Mouse (Mus musculus) lung, postnatal 36 days (tissue): ENCODE measurements around the gene Agrp.
"Not testable (repeated sequence)": the region's sequence is repeated elsewhere in the genome, so short reads cannot be mapped to it uniquely, and the experiment has no call there.

ENCODE experiments used
- DNase-seq: peaks from one replicate; pipeline ENCODE4 v3.0.0; 2022; ENCODE audit warnings: mixed read lengths

The Agrp gene

DNA sequence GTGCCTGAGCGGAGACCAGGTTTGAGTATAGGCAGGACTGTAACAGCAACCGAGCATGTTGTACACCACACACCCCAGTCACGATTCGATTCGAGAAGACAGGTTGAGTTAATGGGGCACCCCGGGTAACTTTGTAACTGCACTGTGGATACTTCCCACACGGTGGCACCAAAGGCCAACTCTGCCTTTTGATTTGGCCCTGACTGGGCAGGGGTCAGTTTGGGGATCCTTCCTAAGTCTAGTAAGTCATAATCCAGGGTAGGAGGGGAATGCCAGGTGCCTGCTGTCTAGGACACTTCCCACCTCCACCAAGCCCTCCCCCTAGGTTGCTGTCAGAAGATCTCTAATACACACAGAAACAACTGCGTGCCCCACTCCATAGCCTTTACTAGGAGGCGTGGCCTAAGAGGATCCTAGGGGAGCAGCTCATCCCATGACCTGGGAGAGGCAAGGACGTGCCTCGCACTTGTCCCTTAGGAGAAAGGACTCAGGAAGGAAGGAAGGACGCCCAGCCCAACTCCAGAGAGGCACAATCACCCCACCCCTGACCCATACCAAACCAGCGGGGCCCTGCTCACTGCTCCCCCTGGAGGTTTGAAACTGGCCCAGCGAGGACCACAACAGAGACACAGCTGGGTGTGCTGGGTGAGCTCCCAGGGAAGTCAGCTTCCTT lies 40.7 kb downstream of the Agrp start:
- peak; percentile 94 for DNase-seq

DNA sequence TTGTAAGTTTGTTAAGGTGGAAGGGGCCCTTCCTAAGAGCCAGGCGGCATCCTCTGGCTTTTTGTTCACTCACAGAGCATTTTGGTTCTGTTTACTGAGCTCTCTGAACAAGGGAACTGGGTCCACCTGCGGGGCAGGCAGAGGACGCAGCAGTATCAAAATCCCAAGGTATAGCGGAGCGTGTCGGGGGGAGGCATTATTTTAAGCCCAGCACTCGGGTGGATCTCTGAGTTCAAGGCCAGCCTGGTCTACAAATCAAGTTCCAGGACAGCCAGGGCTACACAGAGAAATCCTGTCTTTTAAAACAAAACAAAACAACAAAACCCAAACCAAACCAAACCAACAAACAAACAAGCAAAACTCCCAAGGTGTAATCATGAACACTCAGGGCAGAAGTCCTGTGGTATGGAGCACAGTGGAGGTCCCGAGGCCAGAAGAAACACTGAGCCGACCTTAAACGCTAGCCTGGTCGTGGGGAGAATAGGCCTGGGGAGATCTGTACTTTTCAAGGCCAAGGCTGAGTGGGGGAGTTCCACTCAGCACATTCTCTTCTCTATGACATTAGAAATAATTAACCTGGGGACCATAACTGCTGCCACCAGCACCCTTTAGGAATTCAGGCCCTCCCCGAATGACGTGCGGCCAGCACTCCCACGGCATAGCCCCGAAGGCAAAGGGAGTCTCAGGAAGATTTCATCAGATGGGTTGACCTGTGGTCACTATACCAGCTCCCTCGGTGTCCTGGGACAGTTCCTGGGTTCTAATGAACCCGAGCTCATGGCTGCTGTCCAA lies 42.5 kb downstream of the Agrp start:
- no peak for DNase-seq

DNA sequence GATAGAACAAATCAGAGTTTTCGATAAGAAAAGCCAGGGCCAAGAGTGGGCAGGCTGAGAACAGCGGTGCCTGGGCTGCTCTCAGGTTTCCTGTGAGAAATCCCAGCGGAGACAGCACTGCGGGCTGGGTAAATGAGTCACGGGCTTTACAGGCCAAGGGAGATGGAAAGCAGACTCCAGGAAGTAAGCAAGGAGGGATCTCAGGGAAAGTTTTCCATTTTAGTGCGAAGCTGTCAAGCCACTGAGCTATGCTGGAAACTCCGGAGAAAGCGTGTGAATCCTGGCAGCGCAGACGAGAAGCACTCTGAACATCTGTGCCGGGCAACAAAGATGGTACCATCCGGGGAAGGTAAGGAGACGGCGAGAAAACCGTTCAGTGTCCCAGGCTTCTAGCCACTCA lies 43.3 kb downstream of the Agrp start:
- DNase-seq, result no peak

DNA sequence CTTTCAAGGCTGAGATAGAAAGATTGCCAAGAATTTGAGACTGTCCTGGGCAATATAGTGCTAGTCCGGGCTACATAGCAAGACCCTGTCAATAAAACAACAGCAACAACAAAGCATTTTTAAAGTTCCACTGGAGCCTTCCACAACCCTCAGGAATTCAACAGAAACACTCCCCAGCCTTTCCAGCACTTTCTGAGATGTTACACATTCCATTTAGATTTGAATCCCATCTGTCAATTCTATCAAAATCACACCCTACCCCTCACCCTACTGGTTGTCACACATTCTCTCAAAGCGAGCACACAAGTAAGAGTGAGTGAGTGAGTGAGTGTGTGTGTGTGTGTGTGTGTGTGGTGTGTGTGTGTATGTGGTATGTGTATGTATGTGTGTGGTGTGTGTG lies 44.8 kb downstream of the Agrp start:
- no peak for DNase-seq

DNA sequence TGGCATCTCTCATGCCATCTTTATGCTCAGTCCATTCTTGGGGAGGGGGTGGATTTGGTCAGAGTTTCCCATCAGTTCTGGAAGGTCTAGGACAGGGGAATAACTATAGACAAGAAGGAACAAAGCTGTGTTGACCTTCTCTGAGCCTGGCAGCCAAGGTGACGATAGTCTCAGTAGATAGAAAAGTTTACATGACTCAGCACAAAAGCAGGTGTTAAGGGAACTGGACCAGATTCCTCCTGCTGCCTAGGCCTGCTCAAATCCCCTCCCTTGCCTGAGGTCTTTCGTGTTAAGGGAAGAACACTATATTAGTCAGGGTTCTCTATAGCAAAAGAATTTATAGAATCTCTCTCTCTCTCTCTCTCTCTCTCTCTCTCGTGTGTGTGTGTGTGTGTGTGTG lies 57.5 kb downstream of the Agrp start:
- DNase-seq, result no peak

DNA sequence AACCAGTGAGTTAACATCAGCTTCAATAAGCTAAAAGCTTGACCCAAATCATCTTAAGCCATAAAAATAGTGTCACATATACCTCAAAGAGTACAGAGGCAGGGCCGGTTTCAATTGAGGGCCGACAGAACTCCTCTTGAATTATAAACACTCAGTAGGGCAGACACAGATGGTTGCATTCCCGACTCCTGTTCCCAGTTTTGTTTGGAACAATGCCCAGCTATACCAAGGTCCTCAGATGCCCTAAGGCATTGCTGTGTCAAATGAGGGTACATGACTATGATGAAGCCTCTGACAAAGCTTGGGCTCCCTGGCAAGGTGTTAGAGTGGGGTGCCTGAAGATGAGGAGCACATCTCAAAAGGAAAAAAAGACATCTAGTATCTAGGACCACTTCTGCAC lies 61.7 kb downstream of the Agrp start:
- DNase-seq, result no peak

DNA sequence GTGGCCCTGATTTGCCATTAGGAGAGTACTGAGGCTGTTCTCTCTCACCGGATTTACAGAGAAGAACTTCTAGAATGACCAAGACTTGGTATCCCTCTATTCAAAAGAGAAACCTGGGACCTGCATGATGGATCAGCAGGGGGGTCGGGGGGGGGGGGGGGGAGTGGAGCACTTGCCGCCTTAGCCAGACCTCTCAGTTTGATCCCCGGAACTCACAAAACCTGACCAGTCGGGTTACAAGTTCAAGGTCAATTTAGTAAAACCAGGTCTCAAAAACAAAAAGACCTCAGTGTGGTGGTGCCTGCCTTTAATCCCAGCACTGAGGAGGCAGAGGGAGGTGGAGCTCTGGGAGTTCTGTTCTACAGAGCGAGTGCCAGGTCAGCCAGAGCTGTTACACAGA lies 62.5 kb downstream of the Agrp start:
- no peak for DNase-seq

DNA sequence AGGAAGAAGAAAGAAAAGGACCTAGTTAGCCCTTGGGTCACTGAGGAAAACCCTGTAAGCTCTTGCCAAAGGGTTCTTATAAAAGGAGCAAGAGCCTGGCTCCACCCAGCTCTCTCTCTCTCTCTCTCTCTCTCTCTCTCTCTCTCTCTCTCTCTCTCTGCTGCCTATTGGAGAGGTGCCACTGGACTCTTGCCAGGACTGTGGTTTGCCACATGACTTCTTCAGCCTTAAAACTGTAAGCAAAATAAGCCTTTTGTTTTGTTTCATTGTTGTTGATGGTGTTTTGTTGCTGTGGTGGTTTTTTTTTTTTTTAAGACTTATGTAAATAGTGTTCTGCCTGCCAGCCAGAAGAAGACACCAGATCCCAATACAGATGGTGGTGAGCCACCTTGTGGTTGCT lies 63.8 kb downstream of the Agrp start:
- peak; percentile 71 for DNase-seq

DNA sequence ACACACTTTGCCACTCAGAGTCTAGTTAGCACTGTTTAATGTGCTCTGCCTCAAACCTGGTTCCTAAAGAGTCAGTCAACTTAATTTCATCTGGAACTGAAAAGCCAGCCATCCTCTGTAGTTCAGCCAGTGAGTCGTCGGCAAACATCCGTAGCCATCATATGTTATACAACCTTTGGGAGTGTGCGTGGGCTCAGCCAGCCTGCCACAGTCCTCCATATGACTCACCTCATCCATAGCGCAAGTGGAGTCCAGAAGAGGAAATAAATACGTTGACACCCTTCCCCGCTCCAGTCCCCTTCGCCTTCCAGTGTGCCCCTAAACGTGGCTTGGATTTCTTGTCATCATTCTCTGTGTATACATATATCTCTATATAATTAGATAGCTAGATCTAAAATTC lies 65.4 kb downstream of the Agrp start:
- no peak for DNase-seq

DNA sequence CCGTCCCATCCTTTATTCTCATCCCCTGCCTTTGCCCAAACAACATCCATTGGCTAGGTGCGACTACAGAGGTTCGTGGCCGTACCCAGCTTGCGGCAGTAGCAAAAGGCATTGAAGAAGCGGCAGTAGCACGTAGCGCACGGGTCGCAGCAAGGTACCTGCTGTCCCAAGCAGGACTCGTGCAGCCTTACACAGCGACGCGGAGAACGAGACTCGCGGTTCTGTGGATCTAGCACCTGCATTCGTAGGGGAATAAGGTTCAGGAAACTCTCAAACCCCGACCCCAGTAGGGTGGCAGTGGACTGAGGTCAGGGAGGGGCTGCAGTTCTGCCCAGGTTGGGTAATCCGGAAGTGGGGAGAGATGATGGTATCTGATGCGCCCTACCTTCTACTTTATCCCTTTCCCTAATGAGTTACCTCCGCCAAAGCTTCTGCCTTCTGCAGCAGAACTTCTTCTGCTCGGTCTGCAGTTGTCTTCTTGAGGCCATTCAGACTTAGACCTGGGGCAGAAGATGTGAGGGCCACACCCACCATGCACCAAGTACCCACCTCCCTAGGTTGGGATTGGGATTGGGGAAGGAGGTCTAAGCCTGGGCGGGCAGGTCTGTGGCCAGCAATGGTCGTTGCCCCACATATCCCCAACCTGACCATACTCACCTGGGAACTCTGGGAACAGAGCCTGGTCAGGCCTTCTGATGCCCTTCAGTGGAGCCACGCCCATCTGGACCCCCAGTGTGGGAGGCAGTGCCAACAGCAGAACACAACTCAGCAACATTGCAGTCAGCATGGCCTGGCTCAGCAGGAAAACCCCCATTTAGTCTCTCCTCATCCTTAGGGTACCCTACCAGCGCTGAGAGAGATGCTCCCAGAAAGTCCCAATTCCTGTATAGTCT lies 70.2 kb downstream of the Agrp start:
- DNase-seq, result no peak

DNA sequence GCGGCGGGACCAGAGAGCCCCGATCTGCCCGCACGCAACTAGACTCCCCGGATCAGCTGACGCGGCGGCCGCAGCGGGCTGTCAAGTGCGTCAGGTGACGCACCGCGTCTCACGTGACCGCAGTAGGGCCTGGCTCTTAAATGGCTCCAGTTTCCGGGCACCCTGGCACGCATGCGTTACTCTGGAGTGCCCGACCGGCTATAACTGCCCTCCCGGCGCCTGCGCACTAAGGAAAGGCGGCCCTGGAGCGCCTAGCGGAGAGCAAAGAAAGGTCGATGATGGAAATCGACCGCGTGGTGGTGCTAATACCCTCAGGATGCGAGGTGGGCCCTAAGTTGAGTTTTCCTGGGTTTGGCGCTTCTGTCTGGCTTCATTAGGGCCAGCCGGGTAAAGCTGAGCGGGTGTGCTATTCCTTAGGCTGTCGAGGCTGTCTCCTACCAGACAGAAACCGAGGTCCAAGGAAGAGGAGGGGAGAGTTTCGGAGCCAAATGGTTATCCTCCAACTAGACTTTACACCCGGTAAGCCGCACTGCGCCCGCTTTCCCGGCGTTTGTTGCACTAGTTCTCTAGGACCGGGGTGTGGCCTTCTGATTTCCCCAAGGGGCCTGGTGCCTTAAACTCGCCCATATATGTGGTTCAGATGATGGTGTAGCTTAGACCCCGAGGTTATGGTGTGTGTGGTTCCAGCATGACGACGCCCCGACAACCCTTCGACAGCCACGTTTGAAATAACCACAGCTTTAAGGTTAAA lies 71.1 kb downstream of the Agrp start, which contains the start of gene Atp6v0d1:
Atp6v0d1 (minus strand) TSS at position 96 of the 751 bp plus-strand sequence.
- DNase-seq, result peak; percentile 100

DNA sequence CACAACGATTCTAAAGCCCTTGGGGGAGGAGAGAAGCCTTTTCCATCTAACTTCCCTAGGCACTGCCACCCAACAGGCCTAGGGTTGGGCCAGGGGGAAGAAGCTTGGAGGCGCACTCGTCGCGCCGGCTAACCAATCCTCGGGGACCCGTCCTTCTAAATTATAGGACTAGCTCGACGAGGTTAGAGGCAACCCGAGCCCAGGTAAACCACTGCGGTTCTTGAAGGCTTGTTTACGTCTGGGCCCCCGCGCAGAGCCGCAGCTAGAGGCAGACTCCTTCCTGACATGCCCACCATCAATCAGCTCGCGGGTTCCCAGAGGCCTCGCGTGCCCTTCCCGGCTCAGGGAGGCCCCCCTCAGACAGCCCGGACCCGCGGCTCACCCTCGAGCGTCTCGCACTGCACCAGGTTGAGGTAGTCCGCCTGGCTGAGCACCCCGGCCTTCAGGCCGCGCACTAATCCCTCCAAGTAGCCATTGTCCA lies 71.8 kb downstream of the Agrp start:
- peak; percentile 41 for DNase-seq

DNA sequence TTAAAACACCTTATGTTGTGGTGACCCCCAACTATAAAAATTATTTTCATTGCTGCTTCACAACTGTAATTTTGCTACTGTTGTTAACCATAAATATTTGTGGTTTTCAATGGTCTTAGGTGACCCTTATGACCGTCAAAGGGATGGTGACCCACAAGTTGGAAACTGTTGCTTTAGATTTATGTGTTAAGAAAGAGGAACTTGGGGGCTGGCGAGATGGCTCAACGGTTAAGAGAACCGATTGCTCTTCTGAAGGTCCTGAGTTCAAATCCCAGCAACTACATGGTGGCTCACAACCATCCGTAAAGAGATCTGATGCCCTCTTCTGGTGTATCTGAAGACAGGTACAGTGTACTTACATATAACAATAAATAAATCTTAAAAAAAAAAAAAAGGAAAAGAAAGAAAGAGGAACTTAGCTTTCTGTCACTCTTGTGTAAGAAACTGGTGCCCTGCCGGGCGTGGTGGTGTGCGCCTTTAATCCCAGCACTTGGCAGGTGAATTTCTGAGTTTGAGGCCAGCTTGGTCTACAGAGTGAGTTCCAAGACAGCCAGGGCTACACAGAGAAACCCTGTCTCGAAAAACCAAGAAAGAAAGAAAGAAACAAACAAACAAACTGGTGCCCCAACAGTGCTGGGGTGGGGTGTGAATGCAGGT lies 72.5 kb downstream of the Agrp start:
- DNase-seq, result not testable (repeated sequence)

DNA sequence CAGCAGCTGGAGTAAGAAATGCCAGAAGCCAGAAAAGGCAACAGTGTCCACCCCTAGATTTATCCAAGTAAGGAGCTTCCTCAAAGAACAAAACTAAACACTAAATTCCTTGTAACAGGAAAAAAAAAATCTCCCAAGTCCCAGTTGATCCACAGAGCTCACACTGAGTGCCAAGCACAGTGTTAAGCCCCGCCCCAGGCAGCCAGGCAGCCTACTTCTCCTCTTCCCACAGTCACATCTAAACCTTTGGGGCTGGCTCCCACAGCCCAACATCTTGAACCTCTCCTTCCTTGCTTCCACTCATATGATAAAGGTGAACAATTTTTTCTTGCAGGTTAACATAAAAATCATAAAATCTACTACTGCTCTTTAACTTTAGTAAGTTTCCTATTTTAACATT lies 73.3 kb downstream of the Agrp start:
- DNase-seq, result no peak

DNA sequence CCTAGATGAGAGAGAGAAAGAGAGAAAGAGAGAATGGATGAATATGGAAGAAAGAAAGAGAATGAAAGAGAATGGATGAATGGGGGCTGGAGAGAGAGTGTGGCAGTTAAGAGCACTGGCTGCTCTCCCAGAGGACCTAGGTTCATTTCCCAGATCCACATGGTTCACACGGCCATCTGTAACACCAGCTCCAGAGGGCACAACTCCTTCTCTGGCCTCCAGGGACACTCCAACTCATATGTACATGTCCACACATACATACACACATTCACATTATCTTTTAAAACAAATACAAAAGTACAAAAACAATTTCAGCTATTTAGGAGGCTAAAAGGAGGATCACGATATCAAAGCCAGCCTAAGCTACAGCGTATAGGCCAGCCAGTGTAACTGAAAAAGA lies 74.3 kb downstream of the Agrp start:
- no peak for DNase-seq

DNA sequence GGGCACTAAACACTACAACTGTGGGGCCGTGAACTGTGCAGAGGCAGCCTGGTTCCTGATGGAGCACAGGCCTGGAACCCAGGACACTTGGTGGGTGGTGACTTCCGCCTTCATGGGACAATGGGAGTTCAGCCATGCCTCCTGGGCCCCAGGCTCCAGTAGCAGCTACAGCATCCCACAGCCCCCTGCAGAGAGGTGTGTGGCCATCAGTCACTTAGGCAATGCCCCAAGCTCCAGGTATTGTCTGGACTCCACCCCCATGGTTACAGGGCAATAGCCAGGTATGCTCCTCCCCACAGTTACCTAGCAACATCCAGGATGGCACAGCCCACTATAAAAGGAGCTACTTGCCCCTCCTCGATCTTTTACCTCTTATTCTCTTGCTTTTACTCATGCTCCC lies 82.0 kb downstream of the Agrp start:
- no peak for DNase-seq

DNA sequence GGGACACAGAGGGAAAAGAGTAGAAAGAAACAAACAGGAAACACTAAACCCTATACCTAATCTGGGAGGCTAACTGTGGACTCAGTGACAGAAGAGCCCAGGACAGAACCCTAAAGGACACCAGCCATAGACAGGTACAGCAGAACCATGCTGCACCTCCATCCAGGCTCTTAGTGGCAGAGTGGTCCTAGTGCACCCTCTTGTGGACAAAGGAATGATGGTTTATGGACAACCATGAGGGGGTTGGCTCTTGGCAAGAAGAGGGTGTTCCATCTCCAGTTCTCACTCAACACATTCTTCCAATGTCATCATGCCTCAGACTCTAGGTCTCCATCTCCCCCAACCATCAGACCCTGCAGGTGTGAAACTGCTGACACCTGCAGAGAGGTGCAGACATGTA lies 83.1 kb downstream of the Agrp start:
- DNase-seq, result peak; percentile 88

DNA sequence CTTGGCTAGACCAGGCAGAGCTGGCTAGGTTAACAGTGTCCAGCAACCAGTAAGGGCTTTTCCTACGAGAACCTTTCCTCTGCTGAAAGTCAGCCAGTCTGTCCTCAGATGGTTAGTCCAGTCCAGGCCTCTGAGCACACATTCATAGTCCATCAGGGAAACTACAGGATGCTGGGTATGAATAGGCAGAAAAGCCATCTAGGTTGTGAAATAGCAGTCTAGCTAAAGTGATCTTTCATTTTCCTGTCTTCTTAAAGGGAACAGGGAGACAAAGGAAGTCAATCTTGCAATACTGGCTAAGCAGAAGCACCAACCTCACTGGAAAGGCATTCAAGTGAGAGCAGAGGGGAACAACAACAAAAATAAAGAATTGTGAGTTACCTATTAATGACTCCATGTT lies 84.4 kb downstream of the Agrp start:
- no peak for DNase-seq

DNA sequence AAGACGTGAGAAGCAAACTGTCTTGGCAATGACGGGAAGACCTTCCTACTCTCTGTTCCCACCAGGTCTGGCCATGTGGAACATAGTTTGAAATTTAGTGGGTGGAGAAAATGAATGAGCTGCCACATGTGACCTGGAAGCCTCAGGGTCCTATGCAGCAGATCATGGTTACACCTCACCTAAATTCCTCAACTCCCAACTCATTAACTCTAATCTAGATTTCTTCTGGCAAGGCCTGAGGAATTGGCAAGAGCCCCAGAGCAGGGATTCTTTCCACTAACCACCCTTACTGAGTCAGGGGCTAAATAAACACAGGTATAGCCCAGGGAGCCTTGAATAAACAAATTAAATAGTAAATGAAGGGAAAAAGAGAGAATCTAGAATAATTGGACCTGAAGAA lies 85.2 kb downstream of the Agrp start:
- DNase-seq, result no peak

DNA sequence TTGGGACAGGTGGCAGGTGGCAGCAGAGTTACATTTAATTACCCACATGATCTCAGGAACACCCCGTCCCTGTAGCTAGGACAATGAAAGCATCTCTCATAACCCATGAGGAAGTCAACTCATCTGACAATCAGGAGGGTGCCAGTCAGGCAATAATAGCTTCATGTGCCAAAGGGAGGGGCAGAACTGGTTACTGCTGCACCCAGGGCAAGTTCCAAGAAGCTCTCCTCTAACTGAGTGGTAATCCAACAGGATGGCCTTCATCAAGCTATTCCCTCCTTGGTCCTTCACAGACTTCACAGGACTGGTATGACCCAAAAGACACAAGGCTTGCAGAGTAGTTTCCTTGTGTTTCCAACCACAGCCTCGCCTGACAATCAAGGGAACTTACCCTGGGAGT lies 87.1 kb downstream of the Agrp start:
- no peak for DNase-seq

DNA sequence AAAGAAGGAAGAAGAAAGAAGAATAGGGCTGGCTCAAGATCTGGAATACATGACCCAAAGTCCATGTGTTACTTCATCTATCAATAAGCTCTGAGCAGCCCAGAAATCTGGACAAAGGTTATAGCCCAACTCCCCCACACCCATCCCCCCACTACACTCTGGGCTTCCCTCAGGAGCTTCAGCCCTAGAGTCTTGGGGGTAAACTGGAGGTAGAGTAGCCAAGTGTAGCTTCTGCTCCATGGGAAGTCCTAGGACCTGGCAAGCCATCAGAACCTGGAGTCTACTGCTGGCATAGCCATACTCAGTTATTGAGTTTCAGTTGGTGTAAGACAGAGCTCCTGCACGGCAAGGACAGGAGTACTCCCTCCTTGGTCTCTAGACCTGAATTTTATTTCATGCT lies 87.7 kb downstream of the Agrp start:
- no peak for DNase-seq
